Mouse (Mus musculus): ENCODE measurements around the gene Olfr223. TPM values are rescaled to one million over a fixed set of nuclear protein-coding genes. Genes with fewer than 3 reads are reported as not detected.
"Not testable (repeated sequence)": the region's sequence is repeated elsewhere in the genome, so short reads cannot be mapped to it uniquely, and the experiment has no call there.

Olfr223 gene
- polyA plus RNA-seq, 1 experiment from 2014 or later: not detected

DNA sequence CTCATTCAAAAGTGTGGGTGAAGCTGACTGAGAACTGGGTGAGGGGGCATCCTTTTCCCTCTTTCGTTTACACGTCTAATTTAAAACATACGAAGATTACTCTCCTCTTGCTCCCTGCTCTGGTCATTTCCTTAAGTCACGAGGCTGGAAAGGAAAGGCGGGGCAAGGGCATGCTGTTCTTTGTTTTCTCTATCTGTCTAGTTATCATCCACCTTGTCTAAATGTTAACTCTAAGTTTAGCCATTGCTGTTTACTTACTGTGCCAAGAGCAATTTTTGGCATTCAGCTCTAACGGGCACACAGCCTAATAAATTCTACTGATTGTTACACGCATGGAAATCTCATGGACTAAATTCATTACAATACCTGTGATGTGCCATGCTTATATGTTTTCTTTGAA, 6.1 kb upstream of the Olfr223 start:
- Histone ChIP-seq H3K9me3 (ENCODE audit: low read depth, low read length) (no peaks in the 10 kb centered on the region), H3K4me3 (ENCODE audit: low read depth, low read length) (no peak overlapping the region), H3K27ac (ENCODE audit: low read depth) (no peak overlapping the region), H3K27me3 (ENCODE audit: insufficient read depth, low read length) (no peaks in the 10 kb centered on the region), H3K36me3 (ENCODE audit: insufficient read depth) (no peaks in the 10 kb centered on the region), H3K9ac (no peak overlapping the region), H3K4me2 (no peak overlapping the region), H3K4me1 (ENCODE audit: insufficient read depth) (no peaks in the 10 kb centered on the region)
- DNase-seq: no peak
- no peak for ATAC-seq (ENCODE audit: insufficient read depth)
- TF ChIP-seq CTCF (IDR thresholded peaks at IDR 0.05; ENCODE audit: low read depth): no peak
- WGBS: 52% methylated on average over 7 of the region's 7 CpGs

DNA sequence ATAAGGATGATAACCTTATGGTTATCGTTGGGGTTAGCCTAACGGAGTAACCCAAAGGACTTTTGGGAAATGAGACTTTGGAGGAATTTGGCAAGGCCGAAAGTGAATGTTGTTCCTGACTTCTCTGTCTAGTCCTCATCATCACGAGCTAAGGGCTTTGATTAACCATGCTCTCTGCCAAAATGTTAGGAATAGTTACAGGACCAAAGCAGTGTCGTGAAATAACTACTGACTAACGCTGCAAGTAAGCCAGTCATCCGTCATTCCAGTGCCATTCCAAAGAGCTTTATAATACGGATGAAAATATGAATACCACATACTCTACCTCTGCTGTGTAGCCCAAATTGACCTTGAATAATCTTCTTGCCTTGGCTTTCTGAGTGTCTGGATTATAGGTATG, 3.9 kb upstream of the Olfr223 start:
- whole genome bisulfite sequencing: 78% methylated on average over 8 of the region's 8 CpGs
- H3K9me3 ChIP-seq (ENCODE audit: low read depth, low read length): no peaks in the 10 kb centered on the region
- H3K4me2 ChIP-seq: no peak overlapping the region
- no peaks in the 10 kb centered on the region for H3K4me1 ChIP-seq (ENCODE audit: insufficient read depth)
- H3K36me3 ChIP-seq (ENCODE audit: insufficient read depth): no peaks in the 10 kb centered on the region
- no peak overlapping the region for H3K9ac ChIP-seq
- no peaks in the 10 kb centered on the region for H3K27me3 ChIP-seq (ENCODE audit: insufficient read depth, low read length)
- H3K4me3 ChIP-seq (ENCODE audit: low read depth, low read length): no peak overlapping the region
- no peak for DNase-seq
- TF ChIP-seq CTCF (IDR thresholded peaks at IDR 0.05; ENCODE audit: low read depth): no peak
- no peak overlapping the region for H3K27ac ChIP-seq (ENCODE audit: low read depth)
- no peak for ATAC-seq (ENCODE audit: insufficient read depth)

DNA sequence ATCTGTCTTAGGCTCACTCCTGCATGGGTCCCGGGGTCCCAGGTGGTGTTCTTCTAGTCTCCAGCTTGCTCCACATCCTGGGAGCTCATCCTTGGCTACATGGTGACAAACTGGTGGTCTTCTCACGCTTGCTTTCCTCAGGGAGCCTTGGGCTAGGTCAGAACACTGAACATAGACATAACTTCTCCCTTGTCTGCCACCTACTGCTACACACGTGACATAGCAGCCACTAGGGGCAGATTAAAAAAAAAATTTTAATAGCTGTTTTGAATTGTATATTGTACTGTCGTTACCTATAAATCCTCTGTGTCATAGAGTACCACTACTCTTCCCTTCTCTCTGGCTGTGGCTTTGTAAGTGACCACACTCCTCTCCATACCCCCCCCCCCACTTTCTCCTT, 3.0 kb upstream of the Olfr223 start:
- DNase-seq: peak; percentile 50
- Histone ChIP-seq H3K9ac (no peak overlapping the region), H3K9me3 (ENCODE audit: low read depth, low read length) (no peaks in the 10 kb centered on the region), H3K4me1 (ENCODE audit: insufficient read depth) (no peaks in the 10 kb centered on the region), H3K4me3 (ENCODE audit: low read depth, low read length) (no peak overlapping the region), H3K36me3 (ENCODE audit: insufficient read depth) (no peaks in the 10 kb centered on the region), H3K4me2 (no peak overlapping the region), H3K27me3 (ENCODE audit: insufficient read depth, low read length) (no peaks in the 10 kb centered on the region), H3K27ac (ENCODE audit: low read depth) (no peak overlapping the region)
- ATAC-seq (ENCODE audit: insufficient read depth): no peak
- WGBS: 38% methylated on average over 4 of the region's 4 CpGs
- TF ChIP-seq CTCF (IDR thresholded peaks at IDR 0.05; ENCODE audit: low read depth): peak; percentile 59

GRCm38 (mm10) chr11:59589496-59589895, 3.6 kb downstream of the Olfr223 start:
- WGBS: 89% methylated on average over 8 of the region's 8 CpGs
- no peak overlapping the region for H3K4me2 ChIP-seq
- H3K27ac ChIP-seq (ENCODE audit: low read depth): no peak overlapping the region
- DNase-seq (no peak), ATAC-seq (ENCODE audit: insufficient read depth) (no peak)
- no peak for TF ChIP-seq CTCF (IDR thresholded peaks at IDR 0.05; ENCODE audit: low read depth)
- no peaks in the 10 kb centered on the region for H3K36me3 ChIP-seq (ENCODE audit: insufficient read depth)
- H3K4me1 ChIP-seq (ENCODE audit: insufficient read depth): no peaks in the 10 kb centered on the region
- H3K4me3 ChIP-seq (ENCODE audit: low read depth, low read length): no peak overlapping the region
- H3K9me3 ChIP-seq (ENCODE audit: low read depth, low read length): no peaks in the 10 kb centered on the region
- no peaks in the 10 kb centered on the region for H3K27me3 ChIP-seq (ENCODE audit: insufficient read depth, low read length)
- H3K9ac ChIP-seq: no peak overlapping the region

DNA sequence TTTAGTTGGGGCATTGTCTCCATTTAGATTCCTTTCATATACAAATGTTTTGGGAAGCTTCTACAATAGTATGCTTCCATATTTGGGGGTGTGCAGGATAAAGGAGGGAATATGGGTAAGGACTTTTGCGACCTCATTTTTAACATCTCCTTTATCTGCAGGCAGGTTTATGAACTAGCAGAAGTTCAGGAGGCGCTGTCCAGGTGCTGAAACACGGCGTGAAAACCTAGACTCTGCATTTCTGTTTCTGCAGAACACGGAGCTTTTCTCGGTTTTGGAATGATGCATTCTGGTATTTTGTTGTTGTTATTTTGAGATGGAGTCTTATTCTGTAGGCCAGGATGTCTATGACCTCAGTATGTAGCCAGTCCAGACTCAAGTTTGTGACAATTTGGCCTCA, 8.6 kb downstream of the Olfr223 start:
- no peak overlapping the region for H3K4me3 ChIP-seq (ENCODE audit: low read depth, low read length)
- H3K36me3 ChIP-seq (ENCODE audit: insufficient read depth): no peaks in the 10 kb centered on the region
- TF ChIP-seq CTCF (IDR thresholded peaks at IDR 0.05; ENCODE audit: low read depth): no peak
- no peak overlapping the region for H3K9ac ChIP-seq
- H3K4me1 ChIP-seq (ENCODE audit: insufficient read depth): no peaks in the 10 kb centered on the region
- no peaks in the 10 kb centered on the region for H3K27me3 ChIP-seq (ENCODE audit: insufficient read depth, low read length)
- 19% methylated on average over 6 of the region's 6 CpGs for WGBS
- H3K27ac ChIP-seq (ENCODE audit: low read depth): no peak overlapping the region
- H3K4me2 ChIP-seq: no peak overlapping the region
- no peaks in the 10 kb centered on the region for H3K9me3 ChIP-seq (ENCODE audit: low read depth, low read length)
- ATAC-seq (ENCODE audit: insufficient read depth) (no peak), DNase-seq (peak; percentile 83)

- not testable (repeated sequence) for ATAC-seq (ENCODE audit: insufficient read depth); H3K9ac ChIP-seq
Observed at GRCm38 (mm10) chr11:59576135-59576534, 17.0 kb downstream of the Olfr223 start, which contains the start of gene Olfr222. TSS of gene Olfr222 (minus strand) at chr11:59576235.

GRCm38 (mm10) chr11:59575726-59576125, 17.4 kb downstream of the Olfr223 start:
- 46% methylated on average over 9 of the region's 9 CpGs for WGBS
- 0 out of 2 replicates have a peak, but pooled peaks cover 4% of the 10 kb centered on the region for H3K27me3 ChIP-seq (ENCODE audit: insufficient read depth, low read length)
- no peak overlapping the region for H3K27ac ChIP-seq (ENCODE audit: low read depth)
- H3K36me3 ChIP-seq (ENCODE audit: insufficient read depth): no peaks in the 10 kb centered on the region
- no peak for TF ChIP-seq CTCF (IDR thresholded peaks at IDR 0.05; ENCODE audit: low read depth)
- no peak overlapping the region for H3K4me2 ChIP-seq
- ATAC-seq (ENCODE audit: insufficient read depth) (no peak), DNase-seq (no peak)
- H3K4me3 ChIP-seq (ENCODE audit: low read depth, low read length): no peak overlapping the region
- no peaks in the 10 kb centered on the region for H3K9me3 ChIP-seq (ENCODE audit: low read depth, low read length)
- H3K9ac ChIP-seq: no peak overlapping the region
- H3K4me1 ChIP-seq (ENCODE audit: insufficient read depth): no peaks in the 10 kb centered on the region

More at GRCm38 (mm10) chr11:59576135-59576534, 17.0 kb downstream of the Olfr223 start, which contains the start of gene Olfr222:
- H3K36me3 ChIP-seq (ENCODE audit: insufficient read depth); H3K9me3 ChIP-seq (ENCODE audit: low read depth, low read length); H3K27me3 ChIP-seq (ENCODE audit: insufficient read depth, low read length); DNase-seq; H3K4me1 ChIP-seq (ENCODE audit: insufficient read depth); H3K27ac ChIP-seq (ENCODE audit: low read depth); H3K4me3 ChIP-seq (ENCODE audit: low read depth, low read length); H3K4me2 ChIP-seq: not testable (repeated sequence)

- H3K4me2 ChIP-seq: no peak overlapping the region
- WGBS: 52% methylated on average over 3 of the region's 3 CpGs
- H3K36me3 ChIP-seq (ENCODE audit: insufficient read depth): no peaks in the 10 kb centered on the region
- no peak overlapping the region for H3K27ac ChIP-seq (ENCODE audit: low read depth)
- no peaks in the 10 kb centered on the region for H3K9me3 ChIP-seq (ENCODE audit: low read depth, low read length)
- TF ChIP-seq CTCF (IDR thresholded peaks at IDR 0.05; ENCODE audit: low read depth): peak; percentile 66
- H3K4me3 ChIP-seq (ENCODE audit: low read depth, low read length): no peak overlapping the region
- 0 out of 2 replicates have a peak, but pooled peaks cover 4% of the 10 kb centered on the region for H3K27me3 ChIP-seq (ENCODE audit: insufficient read depth, low read length)
- DNase-seq: peak; percentile 43
- no peak overlapping the region for H3K9ac ChIP-seq
- ATAC-seq (ENCODE audit: insufficient read depth): no peak
- no peaks in the 10 kb centered on the region for H3K4me1 ChIP-seq (ENCODE audit: insufficient read depth)
Observed at GRCm38 (mm10) chr11:59569306-59569705, 23.8 kb downstream of the Olfr223 start.

Measured in lung, embryonic 14.5 days (tissue).